Mouse (Mus musculus) T-helper 1 cell (primary cell): ENCODE data around the gene Ifnar2.
"Not testable (repeated sequence)": the region's sequence is repeated elsewhere in the genome, so short reads cannot be mapped to it uniquely, and the experiment has no call there.

ENCODE experiments used
- in situ Hi-C: fragments of 300-600 bp; cut with MboI, MseI; formaldehyde crosslinking; loops from one replicate; pipeline ENCODE4 v1.15.1; 2025; ENCODE audit warnings: high pct_unique_total_duplicates

Ifnar2 gene

GRCm38 (mm10) chr16:91416357-91416756 is 43.8 kb downstream of the Ifnar2 start:
- in situ Hi-C loops, result no loop called here

DNA sequence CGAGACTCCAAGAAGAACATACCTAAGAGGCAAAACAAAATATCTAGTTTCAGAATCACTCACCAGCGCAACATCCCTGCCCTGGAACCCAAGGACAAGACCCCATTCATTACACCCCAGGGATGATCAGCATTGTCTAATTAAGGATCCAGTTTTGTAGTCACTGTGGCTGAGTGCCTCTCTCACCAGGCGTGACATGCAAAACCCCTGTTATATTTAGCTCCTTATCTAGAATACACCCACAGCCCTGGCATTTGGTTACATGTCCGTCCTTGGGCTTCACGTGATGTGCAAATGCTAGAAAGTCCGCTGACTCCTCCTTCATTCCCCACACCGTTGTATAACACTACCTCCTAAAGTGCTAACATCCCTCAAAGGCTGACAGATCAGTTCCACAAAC is 44.4 kb downstream of the Ifnar2 start:
- in situ Hi-C loops, result no loop called here

GRCm38 (mm10) chr16:91418531-91418930 is 45.9 kb downstream of the Ifnar2 start:
- in situ Hi-C loops, result no loop called here

GRCm38 (mm10) chr16:91425816-91426215 is 53.2 kb downstream of the Ifnar2 start:
- in situ Hi-C loops, result no loop called here

DNA sequence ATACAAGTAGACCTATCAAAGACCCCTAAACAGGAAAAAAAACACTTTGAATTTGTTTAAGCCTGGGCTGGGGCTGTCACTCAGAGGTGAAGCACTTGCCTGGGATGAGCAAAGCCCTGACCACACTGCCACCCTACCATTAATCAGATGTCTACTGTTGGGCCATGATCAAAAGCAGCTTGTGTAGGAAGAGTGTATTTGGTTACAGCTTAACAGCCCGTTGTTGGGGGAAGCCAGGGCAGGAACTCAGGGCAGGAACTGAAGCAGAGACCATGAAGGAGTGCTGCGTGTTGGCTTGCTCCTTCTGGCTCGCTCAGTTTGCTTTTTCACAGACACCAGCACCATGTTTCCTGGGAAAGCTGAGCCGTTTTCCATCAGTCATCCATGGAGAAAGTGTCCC is 54.0 kb downstream of the Ifnar2 start:
- in situ Hi-C loops, result no loop called here

DNA sequence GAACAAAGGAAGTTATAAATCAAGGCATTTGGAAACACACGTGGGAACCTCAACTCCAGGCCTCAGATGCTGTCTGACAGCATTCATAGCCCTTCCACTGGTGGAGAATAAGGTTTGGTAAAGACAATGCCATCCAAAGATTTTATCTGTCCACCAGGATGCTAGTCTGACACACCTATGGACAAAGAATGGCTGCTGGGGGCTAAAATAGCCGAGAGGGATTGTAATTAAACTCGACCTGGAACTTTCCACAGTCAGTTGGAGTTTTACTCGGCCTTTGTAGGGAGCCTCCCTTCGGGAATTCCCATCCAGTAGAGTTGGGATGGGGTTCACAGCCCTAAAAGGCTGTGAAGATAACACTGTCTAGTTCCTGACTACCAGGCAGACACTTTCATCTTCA is 54.9 kb downstream of the Ifnar2 start:
- in situ Hi-C loops, result no loop called here

DNA sequence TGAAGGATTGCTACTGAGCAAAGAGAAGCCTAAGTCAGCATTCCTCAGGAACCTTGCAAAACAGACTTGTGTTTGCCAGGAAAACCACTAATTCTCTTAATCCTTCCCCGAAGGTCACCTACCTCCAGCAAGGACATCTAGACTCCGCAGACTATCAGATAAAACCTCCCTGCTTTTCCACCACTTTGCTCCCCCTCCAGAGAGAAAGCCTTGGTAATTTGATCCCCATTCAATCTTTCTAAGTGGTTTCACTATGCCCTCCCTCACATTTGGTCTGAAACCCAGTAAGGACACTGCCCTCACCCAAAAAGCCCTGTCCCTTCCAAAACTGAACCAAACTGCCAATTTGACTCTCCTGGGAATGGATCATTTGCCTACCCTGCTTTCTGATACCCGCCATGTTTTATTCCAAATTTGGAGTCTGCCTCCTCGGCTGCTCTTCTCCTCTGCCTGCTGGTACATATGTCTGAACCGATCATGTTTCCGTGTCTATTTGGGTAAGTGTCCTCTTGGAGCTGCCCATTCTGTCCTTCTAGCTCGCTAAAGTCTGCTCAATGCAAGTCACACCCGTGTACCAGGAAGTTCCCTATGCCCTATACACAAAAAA is 55.8 kb downstream of the Ifnar2 start:
- in situ Hi-C loops, result no loop called here

DNA sequence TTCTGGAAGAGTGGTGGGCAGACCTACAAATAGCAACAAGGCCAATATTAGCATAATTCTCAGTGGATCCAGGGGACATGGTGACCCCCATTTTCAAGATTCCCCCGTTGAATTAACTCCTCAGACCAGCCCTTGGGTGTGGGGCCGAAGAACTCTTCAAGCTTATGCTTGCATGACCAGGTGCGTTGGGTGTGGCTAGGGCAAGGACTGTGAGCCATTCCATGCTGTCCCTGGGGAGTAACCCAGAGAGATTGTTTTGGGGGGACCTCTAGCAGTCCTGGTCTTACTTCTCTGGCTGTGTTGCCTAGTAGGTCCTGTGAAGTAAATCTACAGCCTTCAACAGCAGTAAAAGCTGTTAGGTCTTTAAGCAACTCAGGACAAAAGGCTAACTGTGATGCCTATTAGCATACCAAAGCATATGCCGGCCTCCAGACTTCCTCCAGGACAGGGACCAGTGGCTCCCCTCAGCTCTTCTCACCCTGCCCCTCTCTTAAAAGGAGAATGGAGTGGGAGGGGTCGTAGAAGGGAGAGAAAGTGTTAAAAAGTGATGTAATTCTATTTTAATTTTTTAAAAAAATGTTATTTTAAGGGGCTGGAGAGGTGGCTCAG is 60.2 kb downstream of the Ifnar2 start:
- in situ Hi-C loops, result no loop called here

GRCm38 (mm10) chr16:91433329-91433933 is 60.8 kb downstream of the Ifnar2 start:
- in situ Hi-C loops, result no loop called here

DNA sequence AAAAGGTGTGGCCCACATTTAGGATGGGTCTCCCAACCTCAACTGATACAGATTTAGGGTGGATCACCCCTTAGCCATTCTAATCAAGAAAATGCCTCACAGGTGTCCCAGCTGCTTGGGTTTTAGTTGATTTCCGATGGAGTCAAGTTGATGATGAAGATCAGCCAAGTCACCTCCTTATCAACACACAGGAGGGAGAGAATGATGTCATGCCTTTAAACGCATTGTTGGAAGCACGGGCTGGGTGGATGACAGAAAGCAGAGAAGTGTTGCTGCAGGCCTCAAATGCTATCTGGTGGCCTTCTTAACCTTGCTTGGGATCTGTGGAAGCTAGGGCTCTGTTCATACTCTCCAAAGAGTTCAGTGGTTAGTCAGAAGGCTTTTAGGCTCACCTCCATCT is 61.5 kb downstream of the Ifnar2 start:
- in situ Hi-C loops, result no loop called here

- in situ Hi-C loops, result no loop called here
These were observed 65.5 kb downstream of the Ifnar2 start for GRCm38 (mm10) chr16:91438081-91438480.

GRCm38 (mm10) chr16:91438599-91438998 is 66.0 kb downstream of the Ifnar2 start:
- in situ Hi-C loops, result not testable (repeated sequence)

DNA sequence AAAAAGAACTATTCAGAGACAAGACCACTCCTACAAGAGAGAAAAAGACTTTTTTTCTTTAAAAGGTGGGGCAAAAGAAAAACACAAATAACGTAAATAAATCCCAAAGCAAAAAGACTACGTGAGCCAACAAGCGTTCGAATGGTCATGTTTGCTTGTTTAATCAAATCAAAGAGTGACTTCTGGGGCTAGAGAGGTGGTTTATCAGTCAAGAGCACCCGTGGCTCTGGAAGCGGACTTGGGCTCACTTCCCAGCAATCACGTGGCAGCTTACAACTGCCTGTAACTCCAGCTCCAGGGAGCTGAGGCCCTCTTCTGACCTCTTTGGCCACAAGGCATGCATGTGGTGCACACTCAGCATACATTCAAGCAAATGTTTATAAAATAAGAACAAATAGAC is 68.8 kb downstream of the Ifnar2 start:
- in situ Hi-C loops, result no loop called here

- in situ Hi-C loops, result no loop called here
These were observed 69.2 kb downstream of the Ifnar2 start for GRCm38 (mm10) chr16:91441811-91442240.

GRCm38 (mm10) chr16:91442446-91442845 is 69.9 kb downstream of the Ifnar2 start:
- in situ Hi-C loops, result no loop called here

- in situ Hi-C loops, result no loop called here
These were observed 70.6 kb downstream of the Ifnar2 start for GRCm38 (mm10) chr16:91443211-91443611.

- in situ Hi-C loops, result no loop called here
These were observed 72.3 kb downstream of the Ifnar2 start for GRCm38 (mm10) chr16:91444847-91445246.

DNA sequence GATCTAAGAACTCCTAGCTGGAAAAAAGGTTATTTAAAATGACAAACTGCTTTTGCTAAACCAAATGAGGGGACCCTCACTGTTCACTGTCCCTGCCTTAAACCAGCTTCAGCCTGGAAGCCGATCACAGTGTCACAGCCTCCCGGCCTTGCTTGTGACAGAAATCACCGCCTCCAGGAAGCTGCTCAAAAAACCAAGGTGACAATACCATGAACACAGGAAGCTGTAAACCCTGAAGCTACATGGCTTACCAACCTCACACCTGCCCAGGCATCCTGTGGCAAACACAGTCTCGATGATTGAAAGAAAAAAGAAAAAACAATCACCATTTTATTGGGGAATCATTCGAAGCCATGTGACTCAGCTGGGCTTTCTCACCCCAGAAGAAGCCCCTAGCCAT is 73.0 kb downstream of the Ifnar2 start:
- in situ Hi-C loops, result no loop called here

GRCm38 (mm10) chr16:91446778-91447511 is 74.4 kb downstream of the Ifnar2 start:
- in situ Hi-C loops, result no loop called here

DNA sequence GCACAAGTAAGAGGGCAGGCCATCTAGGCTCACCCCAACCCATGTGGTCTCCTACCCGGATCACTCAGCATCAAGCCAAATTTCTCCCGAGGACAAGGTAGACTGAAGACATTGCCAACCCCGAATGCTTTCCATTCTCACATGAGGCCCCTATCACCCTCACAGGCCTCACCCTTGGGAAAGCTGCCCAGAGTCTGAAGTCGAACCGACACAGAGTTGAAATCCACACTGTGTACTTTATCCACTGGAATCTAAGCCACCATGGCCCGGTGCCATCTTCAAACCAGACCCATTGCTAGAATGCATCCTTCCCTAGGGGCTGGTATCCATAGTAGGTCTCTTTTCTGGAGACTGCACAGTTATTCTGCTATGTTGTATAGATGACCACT is 74.9 kb downstream of the Ifnar2 start:
- in situ Hi-C loops, result no loop called here

DNA sequence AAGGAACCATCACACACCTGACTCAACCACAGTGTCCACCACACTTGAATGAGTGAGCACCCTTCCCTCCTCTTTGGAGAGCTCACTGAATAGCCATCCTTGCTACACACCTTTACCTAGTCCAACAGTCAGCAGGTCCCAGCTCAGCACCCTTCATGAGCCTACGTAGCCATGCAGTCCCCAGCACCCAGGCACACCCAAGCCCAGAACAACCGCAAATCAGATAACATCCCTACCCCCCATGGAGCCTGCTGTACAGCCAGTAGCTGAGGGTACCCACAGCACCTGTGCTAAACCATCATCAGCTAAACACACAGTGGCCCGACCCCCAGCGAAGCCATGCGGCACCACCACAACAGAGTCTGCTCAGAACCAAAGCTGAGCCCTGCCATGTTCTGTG is 75.5 kb downstream of the Ifnar2 start:
- in situ Hi-C loops, result no loop called here

DNA sequence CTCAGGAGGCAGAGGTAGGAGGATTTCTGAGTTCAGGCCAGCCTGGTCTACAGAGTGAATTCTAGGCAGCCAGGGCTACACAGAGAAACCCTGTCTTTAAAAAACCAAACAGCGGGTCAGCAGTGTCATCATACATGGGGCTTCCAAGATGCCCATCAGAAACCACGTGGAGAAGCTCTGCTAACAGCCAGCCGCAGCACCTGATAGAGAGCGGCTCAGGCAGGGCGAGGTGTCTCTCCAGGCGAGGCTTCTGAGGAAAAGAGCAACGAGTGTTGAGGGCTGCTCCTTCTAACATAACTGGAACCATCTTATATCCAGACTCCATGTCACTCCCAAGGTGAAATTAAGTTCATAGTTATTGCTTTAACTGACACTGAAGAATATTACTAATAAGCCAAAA is 76.3 kb downstream of the Ifnar2 start:
- in situ Hi-C loops, result no loop called here
